Mouse (Mus musculus): Measurements from ENCODE around the gene Slc41a1.

Slc41a1 gene

DNA sequence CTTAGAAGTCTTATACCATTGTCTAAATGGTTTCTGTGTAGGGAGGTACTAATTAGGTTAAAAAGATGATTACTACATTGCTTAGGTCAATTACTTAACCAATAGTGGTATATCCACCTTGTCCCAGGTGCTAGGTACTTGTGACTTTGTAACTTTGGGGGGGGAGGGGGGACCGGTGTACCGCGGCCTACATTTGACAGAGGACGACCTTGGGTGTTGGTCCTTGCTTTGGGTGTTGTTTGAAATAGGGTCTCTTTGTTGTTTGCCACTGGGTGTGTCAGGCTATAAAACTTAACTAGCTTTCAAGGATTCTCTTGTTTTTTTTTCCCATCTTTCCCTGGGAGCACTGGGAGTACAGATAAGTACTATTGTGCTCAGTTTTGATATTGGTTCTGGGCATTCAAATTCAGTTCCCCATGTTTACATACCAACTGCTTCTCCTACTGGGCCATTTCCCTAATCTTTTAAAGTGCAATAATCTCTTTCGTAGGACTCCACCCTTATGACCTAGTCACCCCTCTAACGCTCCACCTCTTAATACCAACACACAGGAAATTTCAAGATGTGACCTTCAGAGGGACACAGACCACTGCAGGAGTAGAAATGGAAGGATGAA lies 62.9 kb downstream of the Slc41a1 start:
- DNase-seq: no peak

DNA sequence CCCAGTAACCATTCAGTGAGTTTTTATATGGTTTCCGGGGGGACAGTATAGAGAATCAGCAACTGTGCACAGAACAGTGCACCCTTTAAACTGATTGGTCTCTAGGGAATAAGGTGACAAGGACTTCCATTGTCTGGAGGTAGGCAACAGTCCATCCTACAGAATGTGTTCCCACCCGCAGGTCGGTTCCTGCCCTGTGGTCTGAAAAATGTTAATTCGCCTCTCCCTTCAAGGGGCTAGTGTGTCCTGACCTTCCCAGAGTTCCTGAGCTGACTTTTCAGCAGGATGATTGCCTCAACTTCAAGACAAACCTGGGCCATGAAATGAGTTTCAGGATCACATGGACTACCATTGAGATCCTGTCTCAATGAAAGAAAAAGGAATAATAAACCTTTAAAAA lies 64.1 kb downstream of the Slc41a1 start:
- DNase-seq: no peak

Data from spleen, adult 18-20 months (tissue).